Mouse (Mus musculus) liver, embryonic 14.5 days (tissue): ENCODE results near the gene Lamb3. TPM values are rescaled to one million over a fixed set of nuclear protein-coding genes. Genes with fewer than 3 reads are reported as not detected.
A peak's percentile ranks its signal among the peaks of the same experiment; 100 is the strongest.

Experiments used
- ATAC-seq: fragments of 200-750 bp; cut with Nextera tagmentation; 2 replicates; pipeline ENCODE4 v1.8.0; 2017; ENCODE audit warnings: moderate number of reproducible peaks, mild to moderate bottlenecking, moderate library complexity; ENCODE audit not compliant: insufficient read depth
- DNase-seq, 3 experiments: peaks; one replicate each; pipeline ENCODE4 v3.0.0-alpha.2; 2012 to 2013; ENCODE audit warnings: low read depth in 3 of 3, low spot score in 3 of 3
- H3K27ac ChIP-seq: fragments of 300-500 bp; sonication (generic); 2 replicates; pipeline ENCODE4 v1.5.1; 2014; ENCODE audit warnings: moderate library complexity, mild to moderate bottlenecking, control low read depth, inconsistent platforms
- H3K27me3 ChIP-seq: fragments of 300-500 bp; sonication (generic); 2 replicates; pipeline ENCODE4 v1.6.1; 2014; ENCODE audit warnings: mild to moderate bottlenecking, low read length, moderate library complexity; ENCODE audit not compliant: control insufficient read depth, insufficient read depth
- H3K36me3 ChIP-seq: fragments of 300-500 bp; sonication (generic); replicated peaks from 2 replicates; pipeline ENCODE4 v1.6.1; 2014; ENCODE audit warnings: low read depth; ENCODE audit not compliant: control insufficient read depth, insufficient read depth
- H3K4me1 ChIP-seq, 2 experiments: fragments of 200-500 bp in 1 of 2; fragments of 300-500 bp in 1 of 2; sonication (generic) in 1 of 2; replicated peaks; 2 replicates each; pipeline ENCODE4 v1.6.1; 2012 to 2014; ENCODE audit warnings: antibody characterized with exemption in 1 of 2, inconsistent platforms in 1 of 2, low read length in 1 of 2; ENCODE audit not compliant: control insufficient read depth in 2 of 2, insufficient read depth in 2 of 2
- H3K4me2 ChIP-seq: fragments of 300-500 bp; sonication (generic); 2 replicates; pipeline ENCODE4 v1.6.1; 2014; ENCODE audit warnings: low read depth, mild to moderate bottlenecking, control low read depth, moderate library complexity
- H3K4me3 ChIP-seq, 2 experiments: fragments of 200-500 bp in 1 of 2; fragments of 300-500 bp in 1 of 2; sonication (generic) in 1 of 2; 2 replicates each; pipeline ENCODE4 v1.5.1; 2012 to 2014; ENCODE audit warnings: low read depth in 2 of 2, low read length in 2 of 2, mild to moderate bottlenecking in 2 of 2, control low read depth in 1 of 2, inconsistent platforms in 1 of 2, moderate library complexity in 1 of 2; ENCODE audit not compliant: insufficient read depth in 1 of 2
- H3K9ac ChIP-seq: fragments of 300-500 bp; sonication (generic); replicated peaks from 2 replicates; pipeline ENCODE4 v1.6.1; 2014; ENCODE audit warnings: mild to moderate bottlenecking, control low read depth, moderate library complexity
- H3K9me3 ChIP-seq: fragments of 300-500 bp; sonication (generic); 2 replicates; pipeline ENCODE4 v1.6.1; 2016; ENCODE audit warnings: low read length, mixed read lengths; ENCODE audit not compliant: control insufficient read depth
- CTCF ChIP-seq: IDR thresholded peaks from 2 replicates; pipeline ENCODE4 v1.5.1; 2016; ENCODE audit warnings: antibody characterized with exemption, low read depth, control low read depth
- EP300 ChIP-seq: IDR thresholded peaks from 2 replicates; pipeline ENCODE4 v1.6.1; 2016; ENCODE audit warnings: antibody characterized with exemption, low read depth
- WGBS: fragments of 180-500 bp; shearing (Covaris S2); extraction: QIAGEN DNeasy Blood & Tissue Kit; methylation state at CpG from one replicate; pipeline ENCODE4 v1.1.7; 2014; ENCODE audit not compliant: insufficient replicate concordance; 5-methylcytosine and 5-hydroxymethylcytosine counted together
- polyA plus RNA-seq, 2 experiments: library from polyadenylated mRNA; depleted of rRNA in 1 of 2; stranded (reverse) in 1 of 2; unstranded in 1 of 2; fragments of >200 nt; fragmentation: Nextera tagmentation in 1 of 2; extraction: Ambion mirVana in 1 of 2; gene quantifications; 2 replicates each; pipeline versions ENCODE4 v1.2.1 to v1.2.3; 2012 to 2014

Gene Lamb3
- polyA plus RNA-seq, 2 experiments: 0.17 to 0.28 TPM

- TF ChIP-seq CTCF (no peak), EP300 (no peak)
- DNase-seq: no peak
- H3K9me3 ChIP-seq: no peaks in the 10 kb centered on the region
- no peak for ATAC-seq
- H3K4me1 ChIP-seq: 0 out of 4 replicates have a peak, but pooled peaks cover 0 to 3% of the 10 kb centered on the region in 2 experiments
- no peak within 1 kb of the TSS for H3K27ac ChIP-seq
- no peak within 1 kb of the TSS for H3K9ac ChIP-seq
- H3K4me2 ChIP-seq: no peak within 1 kb of the TSS
- WGBS: 38% methylated on average over 5 of the region's 5 CpGs
- H3K27me3 ChIP-seq: no peaks in the 10 kb centered on the region
- H3K36me3 ChIP-seq: no peaks in the 10 kb centered on the region
- H3K4me3 ChIP-seq: no peak within 1 kb of the TSS
These were observed 56.6 kb downstream of the Lamb3 start, which contains the start of gene Hsd11b1 for GRCm38 (mm10) chr1:193263955-193264598. Gene Hsd11b1 (minus strand): TSS chr1:193264075.

- Histone ChIP-seq H3K4me3 (no peak overlapping the region), H3K9ac (no peak overlapping the region), H3K36me3 (no peaks in the 10 kb centered on the region), H3K4me2 (no peak overlapping the region), H3K9me3 (no peaks in the 10 kb centered on the region), H3K27me3 (no peaks in the 10 kb centered on the region), H3K4me1 (0 out of 4 replicates have a peak, but pooled peaks cover 0 to 3% of the 10 kb centered on the region in 2 experiments), H3K27ac (no peak overlapping the region)
- DNase-seq (no peak), ATAC-seq (no peak)
- no peak for TF ChIP-seq EP300
- no peak for TF ChIP-seq CTCF
These were observed 58.2 kb downstream of the Lamb3 start for GRCm38 (mm10) chr1:193265734-193266133.

- TF ChIP-seq CTCF (no peak), EP300 (no peak)
- WGBS: 31% methylated on average over 6 of the region's 6 CpGs
- Histone ChIP-seq H3K36me3 (no peaks in the 10 kb centered on the region), H3K9ac (no peak overlapping the region), H3K4me2 (peak overlapping the region; percentile 43), H3K9me3 (no peaks in the 10 kb centered on the region), H3K27me3 (no peaks in the 10 kb centered on the region), H3K4me3 (peak overlapping the region in 1 of 2 experiments; percentile 49; a peak in 2 of 4 replicates), H3K4me1 (peaks cover 0 to 12% of the 10 kb centered on the region in 2 experiments; a peak in 2 of 4 replicates), H3K27ac (no peak overlapping the region)
- DNase-seq (no peak), ATAC-seq (no peak)
These were observed 63.7 kb downstream of the Lamb3 start for GRCm38 (mm10) chr1:193270965-193271763.

GRCm38 (mm10) chr1:193272137-193272915 lies 64.8 kb downstream of the Lamb3 start:
- ATAC-seq (peak; percentile 22), DNase-seq (no peak)
- WGBS: 37% methylated on average over 24 of the region's 24 CpGs

More at GRCm38 (mm10) chr1:193272137-193272915, 64.8 kb downstream of the Lamb3 start:
- H3K4me3 ChIP-seq: peak overlapping the region; percentile 49 to 52
- no peaks in the 10 kb centered on the region for H3K36me3 ChIP-seq
- H3K4me1 ChIP-seq: peaks cover 0 to 12% of the 10 kb centered on the region in 2 experiments; a peak in 2 of 4 replicates
- H3K27ac ChIP-seq: no peak overlapping the region; the same call in 1 of the 2 replicates
- no peak for TF ChIP-seq EP300
- no peak for TF ChIP-seq CTCF
- no peaks in the 10 kb centered on the region for H3K27me3 ChIP-seq
- peak overlapping the region; percentile 43 for H3K4me2 ChIP-seq
- peak overlapping the region; percentile 38; the same call in 1 of the 2 replicates for H3K9ac ChIP-seq
- no peaks in the 10 kb centered on the region for H3K9me3 ChIP-seq
